ENCODE assay signal across 9 mouse cellular contexts in the genomic region with DNA sequence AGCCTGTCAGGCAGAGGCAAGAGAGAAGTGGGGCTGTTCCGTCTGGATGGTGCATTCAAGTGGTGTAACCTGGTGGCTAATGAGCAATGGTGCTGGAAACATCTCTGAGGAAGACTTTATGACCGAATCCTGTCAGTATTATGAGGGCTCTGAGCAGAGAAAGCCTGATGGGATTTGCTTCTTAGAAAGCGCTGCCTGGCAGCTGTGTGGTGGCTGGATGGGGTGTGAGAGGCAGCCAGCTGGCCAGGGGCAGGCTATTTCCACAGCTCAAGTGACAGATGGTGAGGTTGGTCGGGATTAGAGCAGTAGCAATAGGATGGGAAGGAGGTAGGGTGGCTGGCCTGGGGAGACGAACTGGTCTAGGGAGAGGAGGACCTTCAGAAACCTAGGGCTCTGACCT. TPM values are rescaled to one million over a fixed set of nuclear protein-coding genes. Genes with fewer than 3 reads are reported as not detected.
DNase-seq lines count a peak whose midpoint lies in the region; ATAC-seq and TF ChIP-seq lines count a peak whose summit lies in the region.
"Had no signal": no experiment of that assay in that cellular context is flagged by ENCODE, and none has a peak within 500 bp of the region (broad histone marks: within the 10 kb centered on the region; RNA-seq: fewer than 3 reads in every experiment).

No protein-coding gene starts in this region.

- H3K4me2 ChIP-seq in forebrain, embryonic 15.5 days (replicated peaks): peak overlapping the region; percentile 64; the same call in 1 of the 2 replicates
- H3K4me2 ChIP-seq in intestine, postnatal 0 days (replicated peaks; ENCODE audit: low read depth): peak overlapping the region; percentile 70; the same call in 1 of the 2 replicates

- H3K36me3 ChIP-seq in forebrain, embryonic 15.5 days: peaks cover 3% of the 10 kb centered on the region; the same call in 1 of the 2 replicates
- H3K36me3 ChIP-seq in intestine, postnatal 0 days (ENCODE audit: control insufficient read depth, insufficient read depth): no peaks in the 10 kb centered on the region; the same call in 1 of the 2 replicates

- peak overlapping the region; percentile 52; the same call in 1 of the 2 replicates for H3K9ac ChIP-seq in forebrain, embryonic 15.5 days (replicated peaks)
- H3K9ac ChIP-seq in intestine, postnatal 0 days (ENCODE audit: low read depth, low read length): no peak overlapping the region

- no peaks in the 10 kb centered on the region for H3K27me3 ChIP-seq in forebrain, embryonic 15.5 days
- no peaks in the 10 kb centered on the region for H3K27me3 ChIP-seq in intestine, postnatal 0 days (replicated peaks; ENCODE audit: control insufficient read depth, insufficient read depth, low read length)

- TF ChIP-seq CTCF in left cerebral cortex, adult 2 months (IDR thresholded peaks at IDR 0.05): no peak
- TF ChIP-seq CTCF in intestine, postnatal 0 days (IDR thresholded peaks at IDR 0.05; ENCODE audit: low read depth): no peak
- TF ChIP-seq CTCF in olfactory bulb, adult 2 months (IDR thresholded peaks at IDR 0.05; ENCODE audit: insufficient read depth, low read depth, low read length): no peak

- no peak for TF ChIP-seq POLR2A in olfactory bulb, adult 2 months (IDR thresholded peaks at IDR 0.05; ENCODE audit: insufficient read depth, low read depth, low read length)

- WGBS in forebrain, embryonic 15.5 days: 62% methylated on average over 5 of the region's 5 CpGs
- WGBS in intestine, postnatal 0 days: 79% methylated on average over 5 of the region's 5 CpGs
- WGBS in olfactory bulb, adult 2 months: 55% methylated on average over 5 of the region's 5 CpGs

- H3K4me1 ChIP-seq in forebrain, embryonic 15.5 days: peaks cover 11% of the 10 kb centered on the region
- H3K4me1 ChIP-seq in intestine, postnatal 0 days (replicated peaks; ENCODE audit: control insufficient read depth, insufficient read depth, low read length): no peaks in the 10 kb centered on the region
- peaks cover 18% of the 10 kb centered on the region for H3K4me1 ChIP-seq in olfactory bulb, adult 2 months (ENCODE audit: control insufficient read depth, insufficient read depth, low read length)

- intact Hi-C loops in left cerebral cortex, adult 2 months (cut with DNase I): no loop called here
- intact Hi-C loops in left cerebral cortex, postnatal 36 days (cut with DNase I): no loop called here

- H3K9me3 ChIP-seq in forebrain, embryonic 15.5 days: no peaks in the 10 kb centered on the region
- H3K9me3 ChIP-seq in intestine, postnatal 0 days (ENCODE audit: control insufficient read depth): no peaks in the 10 kb centered on the region

- no peak overlapping the region for H3K4me3 ChIP-seq in left cerebral cortex, adult 2 months
- H3K4me3 ChIP-seq in forebrain, embryonic 15.5 days: no peak overlapping the region
- H3K4me3 ChIP-seq in intestine, postnatal 0 days (ENCODE audit: low read depth, low read length): no peak overlapping the region
- H3K4me3 ChIP-seq in olfactory bulb, adult 2 months (ENCODE audit: insufficient read depth, low read depth, low read length): no peak overlapping the region

- ATAC-seq in forebrain, embryonic 15.5 days (replicated peaks): peak; percentile 4; the same call in 1 of the 2 replicates
- ATAC-seq in intestine, postnatal 0 days: no peak

- DNase-seq in left cerebral cortex, adult 2 months (ENCODE audit: extremely low spot score in 1 of 2, low spot score in 2 of 2): no peak
- no peak for DNase-seq in left cerebral cortex, postnatal 36 days (ENCODE audit: low spot score in 2 of 2)
- DNase-seq in yolk sac, embryonic 10.5 days (ENCODE audit: low spot score): no peak
- no peak for DNase-seq in adrenal gland, postnatal 4 days (ENCODE audit: low spot score in 2 of 2)
- no peak for DNase-seq in urinary bladder, postnatal 4 days (ENCODE audit: low spot score in 2 of 2)

- H3K27ac ChIP-seq in left cerebral cortex, adult 2 months: peak overlapping the region; percentile 34
- peak overlapping the region; percentile 82 for H3K27ac ChIP-seq in forebrain, embryonic 15.5 days (replicated peaks)
- no peak overlapping the region for H3K27ac ChIP-seq in intestine, postnatal 0 days (ENCODE audit: low read depth, low read length)
- H3K27ac ChIP-seq in olfactory bulb, adult 2 months (ENCODE audit: insufficient read depth, low read depth, low read length): peak overlapping the region; percentile 32
- H3K27ac ChIP-seq: macrophage had no signal

RNA-seq across cellular contexts. Expression of a gene that starts 12.7 kb away (rescaled TPM):
- 100 to 1,000 TPM; 118 to 126 TPM for total RNA-seq in left cerebral cortex, adult 2 months (2021)
- 100 to 1,000 TPM; 102 to 106 TPM for total RNA-seq in left cerebral cortex, postnatal 36 days (2021)
- polyA plus RNA-seq in forebrain, embryonic 15.5 days (2015; fragmentation: Nextera tagmentation; extraction: Ambion mirVana): 19.6 TPM in 2 replicates
- 3.2 and 3.5 TPM in 2 replicates for polyA plus RNA-seq in intestine, postnatal 0 days (2015; fragmentation: Nextera tagmentation; extraction: Ambion mirVana)
- not detected in 2 replicates for polyA plus RNA-seq in olfactory bulb, adult 2 months (2012; ENCODE audit: insufficient read depth, insufficient read length, low replicate concordance, missing spikeins)
- 1 to 10 TPM; 2.5 to 2.6 TPM for total RNA-seq in adrenal gland, postnatal 4 days (2021)
- polyA plus RNA-seq: macrophage had no signal

RNA-seq across cellular contexts. Expression of a gene that starts 16.0 kb away (rescaled TPM):
- total RNA-seq in left cerebral cortex, adult 2 months (2021): 10 to 100 TPM; 10.3 to 10.7 TPM
- 10 to 100 TPM in 1 of 2 experiments, 1 to 10 TPM in 1; 7.5 to 10.6 TPM for total RNA-seq in left cerebral cortex, postnatal 36 days (2021)
- polyA plus RNA-seq in forebrain, embryonic 15.5 days (2015; fragmentation: Nextera tagmentation; extraction: Ambion mirVana): 10.7 and 11.1 TPM in 2 replicates
- polyA plus RNA-seq in intestine, postnatal 0 days (2015; fragmentation: Nextera tagmentation; extraction: Ambion mirVana): 3.4 and 4.6 TPM in 2 replicates
- polyA plus RNA-seq in olfactory bulb, adult 2 months (2012; ENCODE audit: insufficient read depth, insufficient read length, low replicate concordance, missing spikeins): not detected in 2 replicates
- total RNA-seq in adrenal gland, postnatal 4 days (2021): 10 to 100 TPM; 15.2 to 17.2 TPM

RNA-seq across cellular contexts. Expression of a gene that starts 32.6 kb away (rescaled TPM):
- total RNA-seq in left cerebral cortex, adult 2 months (2021): under 1 TPM; 0.20 to 0.40 TPM
- total RNA-seq in left cerebral cortex, postnatal 36 days (2021): under 1 TPM; 0.36 to 0.62 TPM
- polyA plus RNA-seq in forebrain, embryonic 15.5 days (2015; fragmentation: Nextera tagmentation; extraction: Ambion mirVana): 0.40 and 0.56 TPM in 2 replicates
- polyA plus RNA-seq in intestine, postnatal 0 days (2015; fragmentation: Nextera tagmentation; extraction: Ambion mirVana): 3.4 and 4.1 TPM in 2 replicates
- polyA plus RNA-seq in olfactory bulb, adult 2 months (2012; ENCODE audit: insufficient read depth, insufficient read length, low replicate concordance, missing spikeins): not detected in 2 replicates
- total RNA-seq in adrenal gland, postnatal 4 days (2021): 1 to 10 TPM; 1.3 to 3.2 TPM

RNA-seq across cellular contexts. Expression of a gene that starts 58.8 kb away (rescaled TPM):
- total RNA-seq in left cerebral cortex, adult 2 months (2021): not detected
- under 1 TPM; 0.14 to 0.17 TPM for total RNA-seq in left cerebral cortex, postnatal 36 days (2021)
- polyA plus RNA-seq in forebrain, embryonic 15.5 days (2015; fragmentation: Nextera tagmentation; extraction: Ambion mirVana): 0.18 and 0.34 TPM in 2 replicates
- 0.30 and 0.31 TPM in 2 replicates for polyA plus RNA-seq in intestine, postnatal 0 days (2015; fragmentation: Nextera tagmentation; extraction: Ambion mirVana)
- not detected in 2 replicates for polyA plus RNA-seq in olfactory bulb, adult 2 months (2012; ENCODE audit: insufficient read depth, insufficient read length, low replicate concordance, missing spikeins)
- under 1 TPM; 0.42 to 0.45 TPM for total RNA-seq in adrenal gland, postnatal 4 days (2021)

Comparison
In these comparisons a context has a peak if more than half of its experiments do, and no peak if none do; other contexts are left out.
1. RNA of a gene that starts 12.7 kb away (total RNA-seq): 118 to 126 TPM in left cerebral cortex, adult 2 months and 102 to 106 TPM in left cerebral cortex, postnatal 36 days; 2.5 to 2.6 TPM in adrenal gland, postnatal 4 days; every median in the first group is over 10 times any median in the second.